In the genomic region with DNA sequence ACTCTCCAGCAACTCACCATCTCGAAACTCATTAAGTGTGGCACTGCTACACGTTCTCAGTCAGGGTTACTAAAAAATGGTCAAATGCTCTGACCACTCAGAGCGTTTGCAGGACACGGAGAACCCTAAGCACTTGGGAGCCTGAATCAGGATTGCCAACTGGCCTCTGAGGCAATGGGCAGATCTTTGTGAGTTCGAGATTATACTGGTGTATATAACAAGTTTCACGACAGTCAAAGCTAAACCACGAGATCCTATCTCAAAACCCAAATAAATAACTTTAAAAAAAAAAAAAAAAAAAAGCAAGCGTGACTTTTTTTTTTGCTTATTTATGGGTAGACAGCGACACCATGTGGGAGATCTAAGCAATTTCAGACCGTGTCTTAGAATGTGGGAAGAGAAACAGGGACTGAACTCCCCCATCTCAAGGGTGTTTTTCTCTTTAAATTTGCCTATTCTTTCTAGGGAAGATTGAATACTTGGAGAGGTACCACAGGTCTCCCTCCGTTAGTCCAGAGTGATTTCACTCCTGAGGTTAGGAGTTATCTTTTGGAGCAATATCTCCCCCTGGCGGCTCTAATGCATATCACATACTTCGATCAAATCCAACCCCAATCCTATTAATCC, we compare ENCODE assay signal across 8 mouse cellular contexts. TPM values are rescaled to one million over a fixed set of nuclear protein-coding genes. Genes with fewer than 3 reads are reported as not detected.
DNase-seq lines count a peak whose midpoint lies in the region; ATAC-seq and TF ChIP-seq lines count a peak whose summit lies in the region.

No protein-coding gene starts in this region.

- H3K4me3 ChIP-seq in embryonic facial prominence, embryonic 12.5 days: peak overlapping the region; percentile 40
- peak overlapping the region; percentile 56 for H3K4me3 ChIP-seq in hindbrain, embryonic 10.5 days
- peak overlapping the region; percentile 40 for H3K4me3 ChIP-seq in limb, embryonic 11.5 days (ENCODE audit: low read depth, low read length)
- peak overlapping the region; percentile 43 for H3K4me3 ChIP-seq in midbrain, embryonic 13.5 days (replicated peaks)

- POLR2A ChIA-PET in Patski (lab: Charles Lee): interaction anchor here (0.6 to 0.7 kb wide), 2 partner anchors 166 to 174 kb away, joined by 4 read pairs; no protein-coding TSS in a partner anchor

- CTCF ChIA-PET in Patski (lab: Charles Lee): interaction anchor here (0.5 to 2.7 kb wide), 18 partner anchors 9 to 365 kb away, joined by 3 to 13 read pairs (median 4); partner anchors contain the start of genes Gm867, Smarcb1 and Vpreb3

- in situ Hi-C loops in Patski (cut with MboI; ENCODE audit: low pct_unique_long_range_greater_than_20kb): loop anchor here (5.0 to 10.0 kb wide), 4 partner anchors 67 to 364 kb away; partner anchors contain the start of gene Ggt5

- peak overlapping the region; percentile 85 for H3K4me2 ChIP-seq in embryonic facial prominence, embryonic 12.5 days (replicated peaks)
- peak overlapping the region; percentile 76 for H3K4me2 ChIP-seq in limb, embryonic 11.5 days (ENCODE audit: low read depth, severe bottlenecking)
- H3K4me2 ChIP-seq in midbrain, embryonic 13.5 days (replicated peaks): peak overlapping the region; percentile 76

- ATAC-seq in Patski: peak; percentile 26
- no peak for ATAC-seq in embryonic facial prominence, embryonic 12.5 days (ENCODE audit: insufficient number of reproducible peaks, insufficient read depth, low FRiP score, low TSS enrichment)
- ATAC-seq in limb, embryonic 11.5 days (ENCODE audit: insufficient number of reproducible peaks, low FRiP score, low TSS enrichment, low read depth): 0 out of 2 replicates have a peak, but pooled peaks have one; percentile 24
- ATAC-seq in midbrain, embryonic 13.5 days: peak; percentile 37; the same call in 1 of the 2 replicates

- H3K27me3 ChIP-seq in Patski: no peaks in the 10 kb centered on the region
- H3K27me3 ChIP-seq in embryonic facial prominence, embryonic 12.5 days: peaks cover 15% of the 10 kb centered on the region; the same call in 1 of the 2 replicates
- H3K27me3 ChIP-seq in hindbrain, embryonic 10.5 days (ENCODE audit: insufficient read depth, poor library complexity, severe bottlenecking): peaks cover 36% of the 10 kb centered on the region
- H3K27me3 ChIP-seq in limb, embryonic 11.5 days (ENCODE audit: control insufficient read depth, insufficient read depth, low read length): no peaks in the 10 kb centered on the region
- H3K27me3 ChIP-seq in midbrain, embryonic 13.5 days: peaks cover 25% of the 10 kb centered on the region

- no peak overlapping the region for H3K27ac ChIP-seq in embryonic facial prominence, embryonic 12.5 days
- H3K27ac ChIP-seq in hindbrain, embryonic 10.5 days: peak overlapping the region; percentile 75; the same call in 1 of the 2 replicates
- H3K27ac ChIP-seq in limb, embryonic 11.5 days (replicated peaks; ENCODE audit: low read depth, low read length): no peak overlapping the region
- H3K27ac ChIP-seq in midbrain, embryonic 13.5 days: no peak overlapping the region

- 4% methylated on average over 13 of the region's 13 CpGs for WGBS in embryonic facial prominence, embryonic 12.5 days
- 5% methylated on average over 13 of the region's 13 CpGs for WGBS in hindbrain, embryonic 10.5 days
- 5% methylated on average over 13 of the region's 13 CpGs for WGBS in limb, embryonic 11.5 days
- 4% methylated on average over 13 of the region's 13 CpGs for WGBS in midbrain, embryonic 13.5 days

- peak; percentile 89 for TF ChIP-seq CTCF in Patski (IDR thresholded peaks at IDR 0.05)

- peaks cover 15% of the 10 kb centered on the region for H3K4me1 ChIP-seq in embryonic facial prominence, embryonic 12.5 days
- peaks cover 26% of the 10 kb centered on the region for H3K4me1 ChIP-seq in hindbrain, embryonic 10.5 days (replicated peaks)
- peaks cover 3% of the 10 kb centered on the region; the same call in 1 of the 2 replicates for H3K4me1 ChIP-seq in limb, embryonic 11.5 days (ENCODE audit: control insufficient read depth, insufficient read depth, low read length)
- peaks cover 11% of the 10 kb centered on the region for H3K4me1 ChIP-seq in midbrain, embryonic 13.5 days (replicated peaks)

- peak overlapping the region; percentile 43 for H3K9ac ChIP-seq in embryonic facial prominence, embryonic 12.5 days
- H3K9ac ChIP-seq in limb, embryonic 11.5 days (ENCODE audit: low read length): no peak overlapping the region
- H3K9ac ChIP-seq in midbrain, embryonic 13.5 days (replicated peaks): peak overlapping the region; percentile 57

- no peaks in the 10 kb centered on the region for H3K9me3 ChIP-seq in embryonic facial prominence, embryonic 12.5 days
- no peaks in the 10 kb centered on the region for H3K9me3 ChIP-seq in hindbrain, embryonic 10.5 days
- H3K9me3 ChIP-seq in limb, embryonic 11.5 days (ENCODE audit: control insufficient read depth, low read length): no peaks in the 10 kb centered on the region
- H3K9me3 ChIP-seq in midbrain, embryonic 13.5 days: no peaks in the 10 kb centered on the region

- peak; percentile 57 for DNase-seq in cerebellum, adult 11 months
- no peak for DNase-seq in cerebellum, adult 11-12 months
- no peak for DNase-seq in Patski (ENCODE audit: low read depth, low spot score)
- DNase-seq in hindbrain, embryonic 10.5 days (ENCODE audit: low spot score): no peak
- DNase-seq in limb, embryonic 11.5 days (ENCODE audit: low spot score): peak; percentile 66
- DNase-seq in thymus, postnatal 0 days (ENCODE audit: low spot score): peak; percentile 73

- H3K36me3 ChIP-seq in embryonic facial prominence, embryonic 12.5 days: no peaks in the 10 kb centered on the region
- no peaks in the 10 kb centered on the region for H3K36me3 ChIP-seq in hindbrain, embryonic 10.5 days
- no peaks in the 10 kb centered on the region for H3K36me3 ChIP-seq in limb, embryonic 11.5 days (ENCODE audit: control insufficient read depth, insufficient read depth, low read length)
- no peaks in the 10 kb centered on the region for H3K36me3 ChIP-seq in midbrain, embryonic 13.5 days

RNA-seq across cellular contexts. Expression of gene Gm5134, which starts 2.8 kb away (rescaled TPM):
- polyA plus RNA-seq in Patski (2021): not detected
- polyA plus RNA-seq in embryonic facial prominence, embryonic 12.5 days (2016; fragmentation: Nextera tagmentation; extraction: Ambion mirVana): not detected in 2 replicates
- not detected in 2 replicates for polyA plus RNA-seq in hindbrain, embryonic 10.5 days (2016; fragmentation: Nextera tagmentation; extraction: Ambion mirVana)
- 0.10 TPM in 1 of 2 replicates, not detected in the other for polyA plus RNA-seq in limb, embryonic 11.5 days (2014; fragmentation: Nextera tagmentation; extraction: Ambion mirVana)
- 0.07 TPM in 1 of 2 replicates, not detected in the other for polyA plus RNA-seq in midbrain, embryonic 13.5 days (2015; fragmentation: Nextera tagmentation; extraction: Ambion mirVana)
- polyA plus RNA-seq in thymus, postnatal 0 days (2015; fragmentation: Nextera tagmentation; extraction: Ambion mirVana): 0.94 and 1.3 TPM in 2 replicates

RNA-seq across cellular contexts. Expression of gene Vpreb3, which starts 8.7 kb away (rescaled TPM):
- polyA plus RNA-seq in Patski (2021): not detected
- 0.56 and 0.79 TPM in 2 replicates for polyA plus RNA-seq in embryonic facial prominence, embryonic 12.5 days (2016; fragmentation: Nextera tagmentation; extraction: Ambion mirVana)
- 0.37 and 0.61 TPM in 2 replicates for polyA plus RNA-seq in hindbrain, embryonic 10.5 days (2016; fragmentation: Nextera tagmentation; extraction: Ambion mirVana)
- polyA plus RNA-seq in limb, embryonic 11.5 days (2014; fragmentation: Nextera tagmentation; extraction: Ambion mirVana): 0.33 and 0.60 TPM in 2 replicates
- 0.58 and 0.73 TPM in 2 replicates for polyA plus RNA-seq in midbrain, embryonic 13.5 days (2015; fragmentation: Nextera tagmentation; extraction: Ambion mirVana)
- 1.9 and 2.0 TPM in 2 replicates for polyA plus RNA-seq in thymus, postnatal 0 days (2015; fragmentation: Nextera tagmentation; extraction: Ambion mirVana)

RNA-seq across cellular contexts. Expression of gene Gm867, which starts 11.1 kb away (rescaled TPM):
- 0.05 TPM for polyA plus RNA-seq in Patski (2021)
- 0.31 and 0.37 TPM in 2 replicates for polyA plus RNA-seq in embryonic facial prominence, embryonic 12.5 days (2016; fragmentation: Nextera tagmentation; extraction: Ambion mirVana)
- polyA plus RNA-seq in hindbrain, embryonic 10.5 days (2016; fragmentation: Nextera tagmentation; extraction: Ambion mirVana): 0.85 and 1.6 TPM in 2 replicates
- polyA plus RNA-seq in limb, embryonic 11.5 days (2014; fragmentation: Nextera tagmentation; extraction: Ambion mirVana): 0.31 and 0.35 TPM in 2 replicates
- polyA plus RNA-seq in midbrain, embryonic 13.5 days (2015; fragmentation: Nextera tagmentation; extraction: Ambion mirVana): 0.35 TPM in 1 of 2 replicates, not detected in the other
- polyA plus RNA-seq in thymus, postnatal 0 days (2015; fragmentation: Nextera tagmentation; extraction: Ambion mirVana): 0.39 and 0.46 TPM in 2 replicates

RNA-seq across cellular contexts. Expression of gene Mmp11, which starts 15.2 kb away (rescaled TPM):
- polyA plus RNA-seq in Patski (2021): 67.8 TPM
- 110 and 112 TPM in 2 replicates for polyA plus RNA-seq in embryonic facial prominence, embryonic 12.5 days (2016; fragmentation: Nextera tagmentation; extraction: Ambion mirVana)
- polyA plus RNA-seq in hindbrain, embryonic 10.5 days (2016; fragmentation: Nextera tagmentation; extraction: Ambion mirVana): 31.0 and 41.3 TPM in 2 replicates
- polyA plus RNA-seq in limb, embryonic 11.5 days (2014; fragmentation: Nextera tagmentation; extraction: Ambion mirVana): 66.1 and 75.2 TPM in 2 replicates
- 22.7 and 29.5 TPM in 2 replicates for polyA plus RNA-seq in midbrain, embryonic 13.5 days (2015; fragmentation: Nextera tagmentation; extraction: Ambion mirVana)
- polyA plus RNA-seq in thymus, postnatal 0 days (2015; fragmentation: Nextera tagmentation; extraction: Ambion mirVana): 7.9 and 8.6 TPM in 2 replicates

RNA-seq across cellular contexts. Expression of gene Chchd10, which starts 18.6 kb away (rescaled TPM):
- 362 TPM for polyA plus RNA-seq in Patski (2021)
- 10.2 and 11.8 TPM in 2 replicates for polyA plus RNA-seq in embryonic facial prominence, embryonic 12.5 days (2016; fragmentation: Nextera tagmentation; extraction: Ambion mirVana)
- 9.3 and 13.1 TPM in 2 replicates for polyA plus RNA-seq in hindbrain, embryonic 10.5 days (2016; fragmentation: Nextera tagmentation; extraction: Ambion mirVana)
- 4.5 and 6.2 TPM in 2 replicates for polyA plus RNA-seq in limb, embryonic 11.5 days (2014; fragmentation: Nextera tagmentation; extraction: Ambion mirVana)
- 15.1 and 17.1 TPM in 2 replicates for polyA plus RNA-seq in midbrain, embryonic 13.5 days (2015; fragmentation: Nextera tagmentation; extraction: Ambion mirVana)
- 21.6 and 22.2 TPM in 2 replicates for polyA plus RNA-seq in thymus, postnatal 0 days (2015; fragmentation: Nextera tagmentation; extraction: Ambion mirVana)

Comparison
In these comparisons a context has a peak if more than half of its experiments do, and no peak if none do; other contexts are left out.
1. DNase-seq: peak in cerebellum, adult 11 months (single experiment), limb, embryonic 11.5 days (single experiment) and thymus, postnatal 0 days (single experiment); none in cerebellum, adult 11-12 months (single experiment), Patski (single experiment) and hindbrain, embryonic 10.5 days (single experiment).
2. Peak in every context shown above with its lines, with median percentiles within 50 percentile points of each other: H3K4me2 ChIP-seq and H3K4me3 ChIP-seq.